Mouse (Mus musculus) gastrocnemius, postnatal 36 days (tissue): ENCODE data around the gene Plk4. TPM values are rescaled to one million over a fixed set of nuclear protein-coding genes. Genes with fewer than 3 reads are reported as not detected.
"Not testable (repeated sequence)": the region's sequence is repeated elsewhere in the genome, so short reads cannot be mapped to it uniquely, and the experiment has no call there.

ENCODE experiments used
- DNase-seq, 2 experiments: peaks; one replicate each; pipeline ENCODE4 v3.0.0; 2022
- intact Hi-C: fragments of 180-260 bp; cut with DNase I; formaldehyde crosslinking; loops from one replicate; pipeline ENCODE4 v1.15.1; 2025
- long read RNA-seq, 2 experiments: library from polyadenylated mRNA; stranded (forward); transcript quantifications; one replicate each; pipeline ENCODE4 v2.0.0; 2021
- total RNA-seq, 2 experiments: library from RNA; stranded (reverse); gene quantifications; 2 replicates each; pipeline ENCODE4 v1.2.3; 2021

Gene Plk4
- total RNA-seq, result under 1 TPM; 0.54 to 0.71 TPM
- long read RNA-seq, experiment 1, partial matches to known transcripts, result 0 of 5 reads
- long read RNA-seq, experiment 1, other reads (novel, unspliced or antisense), result 5 of 5 reads
- long read RNA-seq, experiment 2, partial matches to known transcripts, result 0 of 3 reads
- long read RNA-seq, experiment 2, other reads (novel, unspliced or antisense), result 2 of 3 reads

GRCm38 (mm10) chr3:40799530-40800372 is at the start of gene Plk4:
Plk4 (plus strand) TSS chr3:40800019.
- intact Hi-C loops, result no loop called here
- peak; percentile 91 to 96 for DNase-seq

- DNase-seq, result no peak
- intact Hi-C loops, result no loop called here
These were observed 39.1 kb upstream of the Plk4 start for GRCm38 (mm10) chr3:40760746-40761145.

GRCm38 (mm10) chr3:40761312-40761711 is 38.5 kb upstream of the Plk4 start:
- no peak for DNase-seq
- intact Hi-C loops, result no loop called here

GRCm38 (mm10) chr3:40793783-40794182 is 6.0 kb upstream of the Plk4 start:
- no peak for DNase-seq
- intact Hi-C loops, result no loop called here

- no peak for DNase-seq
- intact Hi-C loops, result no loop called here
These were observed 1.8 kb upstream of the Plk4 start for GRCm38 (mm10) chr3:40798054-40798453.

- peak in 1 of 2 experiments; percentile 10 for DNase-seq
- intact Hi-C loops, result no loop called here
These were observed 1.3 kb upstream of the Plk4 start for GRCm38 (mm10) chr3:40798500-40798899.

- peak in 1 of 2 experiments; percentile 5 for DNase-seq
- intact Hi-C loops, result no loop called here
These were observed 579 bp downstream of the Plk4 start for GRCm38 (mm10) chr3:40800373-40800823.

- no peak for DNase-seq
- intact Hi-C loops, result no loop called here
These were observed 7.1 kb downstream of the Plk4 start for GRCm38 (mm10) chr3:40806871-40807270.

GRCm38 (mm10) chr3:40808686-40809085 is 8.9 kb downstream of the Plk4 start:
- DNase-seq, result no peak
- intact Hi-C loops, result no loop called here

GRCm38 (mm10) chr3:40809894-40810293 is 10.1 kb downstream of the Plk4 start:
- intact Hi-C loops, result no loop called here

GRCm38 (mm10) chr3:40813275-40813674 is 13.5 kb downstream of the Plk4 start:
- no peak for DNase-seq
- intact Hi-C loops, result no loop called here

More at GRCm38 (mm10) chr3:40809894-40810293, 10.1 kb downstream of the Plk4 start:
- no peak for DNase-seq

GRCm38 (mm10) chr3:40845521-40845920 is 45.7 kb downstream of the Plk4 start:
- intact Hi-C loops, DNase-seq: not testable (repeated sequence)

GRCm38 (mm10) chr3:40846473-40846956 is 46.7 kb downstream of the Plk4 start, which contains the start of gene Mfsd8:
Mfsd8 (minus strand) TSS chr3:40846886.
- intact Hi-C loops, result not testable (repeated sequence)

GRCm38 (mm10) chr3:40846957-40847017 is 47.0 kb downstream of the Plk4 start, which contains the start of gene Abhd18:
Abhd18 (plus strand) TSS chr3:40846970.
- DNase-seq, intact Hi-C loops: not testable (repeated sequence)

More at GRCm38 (mm10) chr3:40846473-40846956, 46.7 kb downstream of the Plk4 start, which contains the start of gene Mfsd8:
- DNase-seq, result peak; percentile 92 to 94

- intact Hi-C loops, result not testable (repeated sequence)
- peak; percentile 9 to 43 for DNase-seq
These were observed 47.2 kb downstream of the Plk4 start for GRCm38 (mm10) chr3:40847018-40847417.

- intact Hi-C loops, DNase-seq: not testable (repeated sequence)
These were observed 48.1 kb downstream of the Plk4 start for GRCm38 (mm10) chr3:40847936-40848335.

- intact Hi-C loops, DNase-seq: not testable (repeated sequence)
These were observed 53.4 kb downstream of the Plk4 start for GRCm38 (mm10) chr3:40853123-40853738.
